Mouse (Mus musculus): ENCODE data around the gene Cyp2b13.
"Not testable (repeated sequence)": the region's sequence is repeated elsewhere in the genome, so short reads cannot be mapped to it uniquely, and the experiment has no call there.

Gene Cyp2b13

DNA sequence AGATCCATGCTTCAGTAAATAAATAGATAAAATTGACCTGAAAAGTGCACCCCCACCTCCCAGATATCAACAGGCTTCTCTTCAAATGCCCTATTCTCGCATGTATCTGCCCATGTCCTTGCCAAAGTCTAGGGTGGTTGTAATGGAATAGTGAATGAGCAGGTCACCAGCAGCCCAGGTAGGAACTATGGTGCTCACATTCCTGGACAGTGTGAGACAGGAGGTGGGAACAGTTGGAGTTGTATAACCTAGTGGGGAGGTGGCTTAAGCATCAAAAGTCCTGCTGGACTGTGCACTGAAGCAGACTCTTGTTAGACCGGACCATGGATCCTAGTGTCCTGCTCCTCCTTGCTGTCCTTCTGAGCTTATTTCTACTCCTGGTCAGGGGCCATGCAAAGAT lies at the start of gene Cyp2b13:
Gene Cyp2b13, plus strand, starts transcription at position 301 of the 400 bp plus-strand sequence.
- not testable (repeated sequence) for DNase-seq (ENCODE audit: extremely low read depth, low read depth)

DNA sequence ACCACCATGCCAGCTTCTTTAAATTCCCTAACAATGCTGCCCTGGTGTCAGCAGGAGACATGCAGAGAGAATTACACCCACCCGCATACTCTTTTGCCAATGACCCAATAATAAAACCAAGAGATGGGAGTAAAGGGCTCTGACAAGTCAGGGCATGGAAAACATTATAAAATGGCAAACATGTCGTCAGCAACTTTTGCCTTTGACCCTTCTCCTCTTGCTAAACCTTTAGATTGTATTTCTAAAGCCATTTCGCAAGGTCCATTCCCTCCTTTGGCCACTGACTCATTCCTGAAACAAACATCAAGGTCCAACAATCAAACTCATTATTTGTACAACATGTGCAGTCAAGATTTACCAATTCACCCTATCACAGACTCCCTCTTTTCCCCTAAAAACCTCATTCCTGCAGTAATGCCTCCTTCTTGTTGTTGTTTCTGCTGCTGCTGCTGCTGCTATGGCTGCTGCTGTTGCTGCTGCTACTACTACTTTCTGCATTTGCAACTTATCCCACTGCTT lies 41.4 kb upstream of the Cyp2b13 start:
- DNase-seq (ENCODE audit: extremely low read depth, low read depth): not testable (repeated sequence)

DNA sequence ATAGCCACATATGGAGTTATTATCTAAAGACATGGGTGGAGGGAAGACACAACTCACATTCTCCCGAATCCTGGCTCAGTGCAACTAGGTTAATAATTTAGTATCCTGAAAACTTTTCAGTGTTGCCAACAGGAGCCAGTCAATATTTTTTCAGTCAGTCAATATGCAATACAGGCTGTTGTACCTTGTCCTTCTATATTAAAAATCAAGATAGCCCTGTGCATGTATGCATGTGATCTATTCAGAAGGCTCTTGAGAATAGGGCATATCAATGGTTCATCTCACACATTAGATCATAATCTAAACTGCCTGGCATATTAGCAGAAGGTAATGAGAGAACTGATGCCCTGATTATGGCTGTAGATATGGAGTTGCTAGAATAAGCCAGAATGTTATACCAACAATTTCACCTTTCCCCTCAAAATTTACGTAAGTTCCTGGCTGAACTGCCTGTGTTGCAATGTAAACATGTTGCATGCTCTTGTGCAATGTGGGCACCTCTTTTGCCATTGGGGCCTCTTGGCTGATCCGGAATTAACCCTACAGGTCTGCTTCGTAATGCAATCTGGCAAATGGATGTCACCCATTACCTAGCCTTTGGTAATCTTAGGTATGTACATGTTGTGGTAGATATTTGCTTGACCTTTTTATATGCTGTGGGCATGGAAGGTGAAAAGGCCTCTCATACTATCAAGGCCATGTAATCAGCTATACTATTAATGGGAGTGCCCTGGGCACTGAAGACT lies 6.2 kb upstream of the Cyp2b13 start:
- not testable (repeated sequence) for DNase-seq (ENCODE audit: extremely low read depth, low read depth)

DNA sequence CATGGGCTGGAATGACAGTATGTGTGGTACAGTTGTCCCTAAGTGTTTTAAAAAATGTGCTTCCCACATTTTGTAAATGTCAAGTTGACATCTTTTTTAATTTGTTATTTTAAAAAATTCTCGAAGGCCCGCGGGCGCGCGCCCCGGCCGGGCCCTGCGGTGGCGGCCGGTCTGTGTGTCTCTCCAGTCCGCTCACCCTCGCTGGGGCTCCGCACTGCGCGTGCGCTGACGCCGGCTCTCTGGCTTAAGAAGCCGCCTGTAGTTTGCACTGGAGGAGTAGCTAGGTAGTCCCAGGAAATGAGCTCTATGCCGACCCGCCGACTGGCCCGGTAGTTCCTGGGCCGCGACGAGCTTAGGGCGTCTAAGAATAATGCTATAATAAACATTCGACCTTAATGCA lies 10.4 kb downstream of the Cyp2b13 start:
- DNase-seq (ENCODE audit: extremely low read depth, low read depth): not testable (repeated sequence)

DNA sequence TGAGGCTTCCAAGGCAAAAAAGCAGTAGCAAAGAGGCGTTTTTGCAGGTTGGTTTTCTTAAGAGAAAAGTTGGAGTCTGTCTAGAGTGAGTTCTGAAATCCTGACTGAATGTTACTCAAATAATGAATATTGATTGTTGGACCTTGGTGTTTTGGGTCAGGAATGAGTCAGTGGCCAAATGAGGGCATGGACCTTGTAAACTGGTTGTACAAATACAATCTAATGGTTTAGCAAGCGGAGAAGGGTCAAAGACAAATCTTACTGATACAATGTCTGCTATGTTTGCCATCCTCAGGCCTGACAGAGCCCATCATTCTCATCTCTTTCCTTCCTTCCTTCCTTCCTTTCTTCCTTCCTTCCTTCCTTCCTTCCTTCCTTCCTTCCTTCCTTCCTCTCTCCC lies 21.3 kb downstream of the Cyp2b13 start:
- no peak for DNase-seq (ENCODE audit: extremely low read depth, low read depth)

DNA sequence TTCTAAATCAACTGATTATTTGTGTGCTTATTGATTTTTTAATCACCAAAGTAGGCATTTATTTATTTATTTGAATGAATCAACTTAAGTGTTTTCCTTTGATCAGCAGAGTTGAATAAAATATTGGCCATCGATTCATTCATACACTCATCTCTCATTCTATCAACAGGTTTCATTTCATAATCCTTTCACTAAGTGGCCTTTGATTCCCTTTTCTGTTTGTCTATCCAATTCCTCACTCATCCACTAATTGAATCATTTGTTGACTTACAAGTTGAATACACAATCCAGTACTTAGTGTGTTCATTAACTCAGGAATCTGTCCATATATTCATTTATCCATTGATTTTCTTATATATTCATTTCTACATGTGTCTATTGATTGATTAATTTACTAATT lies 26.1 kb downstream of the Cyp2b13 start:
- DNase-seq (ENCODE audit: extremely low read depth, low read depth): no peak

DNA sequence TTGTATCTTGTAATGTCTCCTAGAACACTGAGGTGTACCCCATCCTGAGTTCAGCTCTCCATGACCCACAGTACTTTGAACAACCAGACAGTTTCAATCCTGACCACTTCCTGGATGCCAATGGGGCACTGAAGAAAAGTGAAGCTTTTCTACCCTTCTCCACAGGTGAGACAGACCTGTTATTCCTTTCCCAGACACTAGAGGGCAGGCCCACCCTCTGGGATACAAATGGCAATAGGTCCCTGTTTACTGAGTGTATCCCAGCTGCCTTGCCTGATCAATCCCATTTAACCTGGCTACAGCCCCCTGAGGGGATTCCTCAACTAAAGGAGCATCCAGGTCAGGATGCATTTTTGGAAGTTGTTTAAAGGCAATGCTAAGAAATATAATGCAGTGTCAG lies 27.3 kb downstream of the Cyp2b13 start:
- not testable (repeated sequence) for DNase-seq (ENCODE audit: extremely low read depth, low read depth)

DNA sequence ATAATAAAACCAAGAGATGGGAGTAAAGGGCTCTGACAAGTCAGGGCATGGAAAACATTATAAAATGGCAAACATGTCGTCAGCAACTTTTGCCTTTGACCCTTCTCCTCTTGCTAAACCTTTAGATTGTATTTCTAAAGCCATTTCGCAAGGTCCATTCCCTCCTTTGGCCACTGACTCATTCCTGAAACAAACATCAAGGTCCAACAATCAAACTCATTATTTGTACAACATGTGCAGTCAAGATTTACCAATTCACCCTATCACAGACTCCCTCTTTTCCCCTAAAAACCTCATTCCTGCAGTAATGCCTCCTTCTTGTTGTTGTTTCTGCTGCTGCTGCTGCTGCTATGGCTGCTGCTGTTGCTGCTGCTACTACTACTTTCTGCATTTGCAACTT lies 78.3 kb downstream of the Cyp2b13 start:
- DNase-seq (ENCODE audit: extremely low read depth, low read depth): not testable (repeated sequence)

DNA sequence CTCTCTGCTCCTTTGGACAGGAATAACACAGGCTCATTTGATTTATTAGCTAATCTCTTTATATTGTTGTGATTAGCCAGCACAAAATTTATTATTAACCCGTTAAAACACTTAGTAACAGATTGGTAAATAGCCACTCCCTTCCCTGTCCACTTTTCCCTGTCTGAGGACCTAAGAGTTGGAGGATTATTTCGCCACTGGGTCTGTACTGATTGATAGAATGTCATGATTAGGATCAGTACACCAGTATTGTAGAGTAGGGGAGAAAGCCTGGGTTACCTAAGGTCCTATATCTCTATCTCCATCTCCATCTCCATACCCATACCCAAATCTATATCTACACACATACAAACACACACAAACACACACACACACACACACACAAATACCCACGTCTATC lies 82.4 kb downstream of the Cyp2b13 start:
- DNase-seq (ENCODE audit: extremely low read depth, low read depth): not testable (repeated sequence)
